Mouse (Mus musculus) olfactory bulb, adult 2 months (tissue): Measurements from ENCODE around the gene Slc9a3r2.

Experiments used
- CTCF ChIP-seq: fragments of 200-500 bp; IDR thresholded peaks from 2 replicates; pipeline ENCODE4 v1.5.1; 2012; ENCODE audit warnings: low read depth, mild to moderate bottlenecking, low read length, moderate library complexity; ENCODE audit not compliant: insufficient read depth
- POLR2A ChIP-seq: fragments of 200-500 bp; IDR thresholded peaks from 2 replicates; pipeline ENCODE4 v1.6.1; 2012; ENCODE audit warnings: mild to moderate bottlenecking, low read depth, low read length, moderate library complexity; ENCODE audit not compliant: insufficient read depth

DNA sequence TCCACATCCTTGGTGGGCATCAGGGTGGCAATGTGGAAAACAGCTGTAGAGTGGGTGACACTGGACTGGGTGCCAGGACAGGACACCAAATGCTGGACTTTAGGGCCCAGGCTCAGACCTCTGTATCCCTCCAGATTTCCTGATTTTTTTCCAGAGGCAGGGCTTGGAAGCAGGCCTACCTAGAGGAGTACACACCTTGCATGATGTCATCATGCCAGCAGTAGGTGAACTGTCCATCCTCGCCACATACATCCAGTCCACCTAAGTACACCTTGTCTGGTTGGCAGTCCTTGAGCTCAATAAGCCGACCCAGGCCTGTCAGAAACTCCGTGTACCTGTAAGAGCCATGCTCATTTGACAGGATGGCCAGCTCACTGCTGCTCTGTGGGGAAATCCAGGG, 52.1 kb downstream of the Slc9a3r2 start:
- TF ChIP-seq POLR2A (no peak), CTCF (no peak)
